Mouse (Mus musculus) lung, adult 2 months (tissue): ENCODE data around the gene Ust. TPM values are rescaled to one million over a fixed set of nuclear protein-coding genes. Genes with fewer than 3 reads are reported as not detected.
A peak's percentile ranks its signal among the peaks of the same experiment; 100 is the strongest.
"Not testable (repeated sequence)": the region's sequence is repeated elsewhere in the genome, so short reads cannot be mapped to it uniquely, and the experiment has no call there.

Experiments used
- DNase-seq: peaks from one replicate; pipeline ENCODE4 v3.0.0; 2022
- H3K4me1 ChIP-seq: fragments of 200-500 bp; 2 replicates; pipeline ENCODE4 v1.6.1; 2011; ENCODE audit warnings: low read length; ENCODE audit not compliant: control insufficient read depth, insufficient read depth
- H3K4me3 ChIP-seq: fragments of 200-500 bp; replicated peaks from 2 replicates; pipeline ENCODE3; 2011; ENCODE audit warnings: low read depth, mild to moderate bottlenecking, control low read depth, low read length; ENCODE audit errors: extremely low read depth
- CTCF ChIP-seq: fragments of 200-500 bp; IDR thresholded peaks from 2 replicates; pipeline ENCODE4 v1.5.1; 2011; ENCODE audit warnings: mild to moderate bottlenecking, low read length, control low read depth; ENCODE audit not compliant: insufficient read depth
- POLR2A ChIP-seq: fragments of 200-500 bp; IDR thresholded peaks from 2 replicates; pipeline ENCODE4 v1.6.1; 2011; ENCODE audit warnings: low read depth, mild to moderate bottlenecking, control low read depth, low read length, borderline replicate concordance; ENCODE audit errors: extremely low read depth
- WGBS: fragments of 180-500 bp; shearing (Covaris S2); methylation state at CpG from one replicate; pipeline ENCODE4 v1.1.7; 2018; 5-methylcytosine and 5-hydroxymethylcytosine counted together
- polyA plus RNA-seq: library from polyadenylated mRNA; depleted of rRNA; stranded (reverse); fragments of >200 nt; gene quantifications from 2 replicates; pipeline ENCODE4 v1.2.3, GENCODE M21; 2012; rRNA removed

The Ust gene
- 3.3 and 3.6 TPM in 2 replicates for polyA plus RNA-seq

DNA sequence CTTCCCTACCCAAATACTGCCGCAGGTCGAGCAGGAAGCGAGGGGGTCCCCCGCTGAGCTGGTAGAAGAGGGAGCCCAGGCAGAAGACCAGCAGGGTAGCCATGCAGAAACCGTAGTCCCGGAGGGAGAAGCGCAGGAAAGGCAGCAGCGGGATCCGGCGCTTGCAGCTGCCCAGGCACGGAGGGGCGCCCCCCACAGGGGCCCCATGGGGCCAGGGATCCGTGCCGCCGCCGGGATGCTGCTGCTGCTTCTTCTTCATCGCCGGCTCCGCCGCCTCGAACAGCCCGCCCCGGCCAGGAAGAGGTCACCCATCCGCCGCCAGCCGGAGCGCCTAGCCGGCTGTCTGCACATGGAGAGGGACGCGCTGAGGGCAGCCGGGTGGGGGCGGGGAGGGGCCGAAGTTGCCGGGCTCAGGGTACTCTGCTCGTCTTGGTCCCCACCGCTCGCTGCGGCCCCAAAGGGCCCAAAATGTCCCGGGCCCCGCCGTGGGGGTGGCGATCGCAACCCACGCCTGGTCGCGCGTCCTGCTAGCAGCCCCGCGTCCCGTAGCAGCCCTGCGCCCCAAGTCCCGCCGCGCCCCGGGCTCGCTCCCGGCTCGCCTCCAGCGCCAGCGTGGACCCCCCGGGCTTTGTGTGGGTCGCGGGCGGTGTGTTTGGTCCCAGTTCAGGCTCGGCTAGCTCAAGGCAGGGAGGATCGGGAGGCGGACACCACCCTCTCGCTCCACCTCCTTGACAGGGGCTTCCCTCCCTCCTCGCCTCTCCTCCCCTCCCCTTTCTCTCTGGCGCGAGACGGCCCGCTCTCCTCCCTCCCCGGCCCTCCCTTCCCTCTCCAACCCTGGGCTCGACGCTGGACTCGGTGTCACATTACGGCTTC is at the start of gene Ust:
TSS of gene Ust (minus strand) at position 685 of the 873 bp plus-strand sequence.
- TF ChIP-seq POLR2A, result peak; percentile 58; the same call in 1 of the 2 replicates
- no peak for TF ChIP-seq CTCF
- Histone ChIP-seq H3K4me1 (0 out of 2 replicates have a peak, but pooled peaks cover 2% of the 10 kb centered on the region), H3K4me3 (peak within 1 kb of the TSS; percentile 66)
- peak; percentile 63 for DNase-seq
- under 1% methylated on average over 76 of the region's 78 CpGs for WGBS

DNA sequence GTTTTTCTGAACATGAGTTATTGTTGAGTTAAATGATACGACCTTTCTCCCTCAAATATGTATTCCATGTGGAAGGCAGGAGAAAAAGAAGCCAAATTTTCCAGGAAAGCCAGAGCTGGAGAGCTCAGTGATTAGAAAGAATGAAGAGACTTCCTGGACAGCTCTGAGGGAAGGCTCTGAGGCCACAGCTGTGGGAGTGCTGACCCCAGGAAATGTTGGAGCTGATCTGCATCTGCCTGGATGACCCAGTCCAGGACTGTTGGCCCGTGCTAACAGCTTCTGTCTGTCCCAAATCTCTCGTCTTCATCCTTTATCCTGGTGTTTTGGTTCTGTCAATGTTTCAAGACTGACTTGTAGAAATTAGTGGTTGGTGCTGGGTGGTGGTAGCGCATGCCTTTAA is 42.7 kb upstream of the Ust start:
- no peaks in the 10 kb centered on the region for H3K4me1 ChIP-seq
- H3K4me3 ChIP-seq, result no peak overlapping the region
- whole genome bisulfite sequencing, result 69% methylated on average over 4 of the region's 4 CpGs
- TF ChIP-seq POLR2A, result no peak
- TF ChIP-seq CTCF, result no peak
- no peak for DNase-seq

DNA sequence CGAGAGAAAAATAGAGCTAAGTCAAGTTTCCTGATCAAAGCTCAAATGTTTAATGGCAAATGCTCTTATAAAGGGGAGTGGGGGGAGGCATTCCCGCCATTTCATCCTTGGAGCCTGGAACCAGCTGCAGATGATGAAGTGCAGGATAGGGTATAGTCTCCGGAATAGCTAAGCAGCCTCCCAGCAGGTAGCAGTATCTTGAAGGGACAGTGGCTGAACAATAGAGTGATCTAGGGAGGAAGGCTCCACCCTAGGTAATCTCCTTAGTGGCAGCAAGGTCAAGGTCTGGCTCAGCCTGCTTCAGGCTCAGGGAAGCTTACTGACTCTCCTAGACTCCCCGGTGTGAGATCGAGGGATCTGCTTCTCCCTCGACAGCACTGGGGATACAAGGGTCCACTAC is 40.9 kb upstream of the Ust start:
- not testable (repeated sequence) for H3K4me1 ChIP-seq, DNase-seq, H3K4me3 ChIP-seq
- WGBS, result 74% methylated on average over 6 of the region's 6 CpGs

DNA sequence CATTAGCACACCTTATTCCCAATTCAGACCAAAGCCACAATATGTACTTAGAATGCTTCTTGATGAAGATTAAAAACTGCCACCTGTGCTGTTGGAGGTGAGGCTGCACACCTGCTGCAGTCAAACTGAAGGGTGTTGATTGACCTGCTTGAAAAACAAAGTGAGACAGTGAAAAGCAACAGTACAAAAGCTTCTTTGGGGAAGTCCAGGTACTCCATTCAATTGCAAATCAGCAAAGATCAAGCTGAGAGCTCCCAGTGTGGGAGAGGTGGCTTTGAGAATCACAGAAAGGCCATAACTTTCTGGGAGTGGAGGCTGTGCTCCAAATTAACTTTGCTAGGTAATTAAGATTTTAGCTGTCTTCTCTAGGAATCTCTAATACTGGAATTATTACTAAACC is 33.6 kb upstream of the Ust start:
- H3K4me1 ChIP-seq, DNase-seq, H3K4me3 ChIP-seq: not testable (repeated sequence)

DNA sequence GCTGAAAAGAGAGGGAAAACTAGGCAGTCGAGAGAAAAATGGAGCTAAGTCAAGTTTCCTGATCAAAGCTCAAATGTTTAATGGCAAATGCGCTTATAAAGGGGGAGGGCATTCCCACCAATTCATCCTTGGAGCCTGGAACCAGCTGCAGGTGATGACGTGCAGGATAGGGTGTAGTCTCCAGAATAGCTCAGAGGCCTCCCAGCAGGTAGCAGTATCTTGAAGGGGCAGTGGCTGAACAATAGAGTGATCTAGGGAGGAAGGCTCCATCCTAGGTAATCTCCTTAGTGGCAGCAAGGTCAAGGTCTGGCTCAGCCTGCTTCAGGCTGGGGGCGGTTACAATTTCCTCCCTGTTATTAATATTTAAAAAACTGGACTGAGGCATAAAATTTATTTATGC is 33.0 kb upstream of the Ust start:
- H3K4me3 ChIP-seq, DNase-seq, H3K4me1 ChIP-seq: not testable (repeated sequence)
- WGBS, result 96% methylated on average over 4 of the region's 4 CpGs

DNA sequence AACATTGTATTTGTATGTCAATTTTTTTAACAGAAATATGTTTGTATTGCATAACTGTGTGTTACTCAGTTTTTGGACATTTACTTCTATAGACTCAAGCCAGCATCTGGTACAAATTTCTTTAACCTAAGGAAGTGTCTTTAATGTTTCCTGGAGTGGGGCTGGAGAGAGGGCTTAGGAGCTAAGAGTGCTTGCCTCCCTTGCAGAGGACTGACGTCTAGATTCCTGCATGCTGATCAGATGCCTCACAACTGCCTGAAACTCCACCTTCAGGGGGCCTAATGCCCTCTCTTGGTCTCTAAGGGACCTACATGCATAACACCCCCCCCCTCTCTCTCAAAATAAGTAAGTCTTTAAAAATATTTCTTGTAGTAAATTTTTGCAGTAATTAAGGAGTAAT is 22.9 kb upstream of the Ust start:
- TF ChIP-seq CTCF (no peak), POLR2A (no peak)
- Histone ChIP-seq H3K4me1 (no peaks in the 10 kb centered on the region), H3K4me3 (no peak overlapping the region)
- WGBS, result 19% methylated on average over 1 of the region's 1 CpGs
- no peak for DNase-seq

DNA sequence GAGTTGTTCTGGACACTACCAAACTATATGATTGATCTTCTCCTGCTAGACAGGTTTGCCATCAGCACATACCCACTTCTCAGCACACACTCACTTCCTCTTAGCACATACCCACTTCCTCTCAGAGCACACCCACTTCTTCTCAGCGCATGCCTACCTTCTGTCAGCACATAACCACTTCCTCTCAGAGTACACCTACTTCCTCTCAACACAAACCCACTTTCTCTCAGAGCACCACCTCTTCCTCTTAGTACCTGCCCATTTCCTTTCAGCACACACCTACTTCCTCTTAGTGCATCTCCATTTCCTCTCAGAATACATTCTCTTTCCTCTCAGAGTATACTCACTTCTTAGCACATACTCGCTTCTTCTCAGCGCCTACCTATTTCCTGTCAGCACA is 16.8 kb upstream of the Ust start:
- no peak overlapping the region for H3K4me3 ChIP-seq
- H3K4me1 ChIP-seq, result peaks cover 6% of the 10 kb centered on the region; the same call in 1 of the 2 replicates
- 54% methylated on average over 3 of the region's 3 CpGs for WGBS
- TF ChIP-seq CTCF, result no peak
- TF ChIP-seq POLR2A, result no peak
- no peak for DNase-seq

DNA sequence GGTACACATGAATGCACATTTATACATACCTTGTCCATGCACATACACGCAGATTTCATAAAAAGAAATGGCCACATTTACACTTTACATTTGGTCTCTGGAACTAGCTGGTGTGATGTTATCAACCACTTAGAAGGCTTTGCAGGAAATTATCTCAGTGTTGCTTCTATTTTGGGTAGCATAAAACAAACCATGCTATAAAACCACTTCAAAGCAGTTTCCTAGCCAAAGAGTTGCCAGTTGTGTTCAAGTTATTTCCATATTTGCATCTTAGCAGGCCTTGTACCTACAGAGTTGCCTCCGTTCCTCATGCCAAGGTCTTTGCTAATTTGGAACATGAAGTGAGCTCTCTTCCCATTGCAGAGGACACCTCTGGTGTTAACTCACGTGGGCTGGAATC is 13.0 kb upstream of the Ust start:
- H3K4me3 ChIP-seq, result no peak overlapping the region
- no peak for TF ChIP-seq CTCF
- TF ChIP-seq POLR2A, result no peak
- H3K4me1 ChIP-seq, result peaks cover 6% of the 10 kb centered on the region
- DNase-seq, result no peak
- 67% methylated on average over 3 of the region's 3 CpGs for WGBS

DNA sequence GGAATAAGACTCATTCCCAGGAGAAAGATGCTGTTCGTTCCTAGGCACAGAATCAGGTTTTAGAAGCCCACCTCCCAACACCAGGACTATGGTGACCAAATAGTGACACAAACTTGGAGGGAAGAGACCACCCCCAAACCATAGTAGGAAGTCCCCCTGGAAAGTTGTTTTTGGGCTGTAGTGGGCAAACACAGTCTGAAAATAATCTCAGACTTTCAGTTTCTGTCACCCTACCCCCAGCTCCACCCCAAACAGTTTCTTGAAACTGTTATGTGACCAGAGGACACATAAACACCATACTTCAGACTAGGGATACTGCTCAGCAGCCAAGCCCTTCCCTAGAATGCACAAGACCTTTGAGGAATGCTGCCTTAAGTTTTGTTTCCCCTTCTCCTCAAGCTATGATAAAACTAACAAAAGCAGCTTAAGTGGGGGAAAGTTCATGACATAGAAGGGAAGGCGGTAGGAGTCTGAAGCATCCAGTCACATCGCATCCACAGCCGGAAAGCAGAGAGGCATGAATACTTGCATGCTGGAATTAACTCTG is 12.0 kb upstream of the Ust start:
- no peak for DNase-seq
- TF ChIP-seq POLR2A (no peak), CTCF (no peak)
- 51% methylated on average over 4 of the region's 4 CpGs for WGBS
- Histone ChIP-seq H3K4me3 (no peak overlapping the region), H3K4me1 (peaks cover 6% of the 10 kb centered on the region)

DNA sequence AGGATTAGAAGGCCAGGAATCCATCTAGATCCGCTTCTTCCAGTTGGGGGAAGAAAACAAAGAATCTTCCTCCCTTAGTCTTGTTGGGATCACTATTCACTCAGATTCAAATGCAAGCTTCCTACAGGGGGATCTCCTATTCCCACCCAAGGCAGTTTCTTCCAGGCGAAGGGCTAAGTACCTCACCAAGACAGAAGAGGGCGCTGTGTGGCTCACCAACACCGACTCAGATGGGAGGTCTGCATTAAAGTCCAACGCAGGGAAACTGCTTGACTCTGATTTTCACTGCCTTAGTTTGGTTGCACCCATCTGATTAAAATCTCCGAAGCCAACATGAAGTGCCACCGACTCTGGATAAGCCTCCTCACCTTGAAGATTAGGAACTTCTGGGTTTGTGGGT is 10.5 kb upstream of the Ust start:
- peak; percentile 21 for DNase-seq
- 46% methylated on average over 7 of the region's 7 CpGs for WGBS
- Histone ChIP-seq H3K4me3 (no peak overlapping the region), H3K4me1 (peaks cover 6% of the 10 kb centered on the region)
- TF ChIP-seq POLR2A, result no peak
- TF ChIP-seq CTCF, result peak; percentile 48
